Mouse (Mus musculus): ENCODE data around the gene Gdpd5.

Gene Gdpd5

DNA sequence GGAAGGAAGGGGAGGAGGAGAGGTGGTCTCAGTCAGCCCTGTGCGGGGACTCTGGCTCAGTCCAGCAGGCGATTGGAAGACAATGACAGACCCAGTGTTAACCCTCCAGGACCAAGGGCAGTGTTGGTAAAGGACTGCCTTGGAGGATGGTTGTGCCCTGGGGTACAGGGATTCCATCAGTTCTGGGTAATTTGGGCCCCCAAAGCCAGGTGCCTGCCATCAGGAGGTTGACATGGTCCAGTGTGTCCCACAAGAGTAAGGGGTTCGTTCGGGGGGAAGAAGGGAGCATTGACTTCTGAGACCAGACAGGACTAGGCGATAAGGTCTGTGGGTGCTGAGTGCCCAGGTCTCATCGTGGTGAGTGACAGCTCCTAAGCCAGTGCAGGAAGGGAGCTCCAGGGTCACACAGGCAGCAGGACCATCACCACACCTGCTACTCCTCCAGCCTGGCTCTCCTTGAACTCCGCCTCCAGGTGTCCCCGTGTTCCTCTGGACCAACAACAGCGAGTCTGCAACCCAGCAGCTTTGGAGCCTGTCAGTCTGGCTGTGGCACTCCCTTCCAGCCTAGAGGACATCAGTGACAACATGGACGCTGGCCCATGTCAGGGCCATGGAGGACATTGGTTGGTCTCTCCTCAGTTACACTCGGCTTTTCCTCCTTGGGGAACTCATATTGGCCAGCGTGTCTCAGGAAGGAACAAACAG is 23.0 kb downstream of the Gdpd5 start:
- DNase-seq (ENCODE audit: extremely low spot score, low spot score), result no peak

DNA sequence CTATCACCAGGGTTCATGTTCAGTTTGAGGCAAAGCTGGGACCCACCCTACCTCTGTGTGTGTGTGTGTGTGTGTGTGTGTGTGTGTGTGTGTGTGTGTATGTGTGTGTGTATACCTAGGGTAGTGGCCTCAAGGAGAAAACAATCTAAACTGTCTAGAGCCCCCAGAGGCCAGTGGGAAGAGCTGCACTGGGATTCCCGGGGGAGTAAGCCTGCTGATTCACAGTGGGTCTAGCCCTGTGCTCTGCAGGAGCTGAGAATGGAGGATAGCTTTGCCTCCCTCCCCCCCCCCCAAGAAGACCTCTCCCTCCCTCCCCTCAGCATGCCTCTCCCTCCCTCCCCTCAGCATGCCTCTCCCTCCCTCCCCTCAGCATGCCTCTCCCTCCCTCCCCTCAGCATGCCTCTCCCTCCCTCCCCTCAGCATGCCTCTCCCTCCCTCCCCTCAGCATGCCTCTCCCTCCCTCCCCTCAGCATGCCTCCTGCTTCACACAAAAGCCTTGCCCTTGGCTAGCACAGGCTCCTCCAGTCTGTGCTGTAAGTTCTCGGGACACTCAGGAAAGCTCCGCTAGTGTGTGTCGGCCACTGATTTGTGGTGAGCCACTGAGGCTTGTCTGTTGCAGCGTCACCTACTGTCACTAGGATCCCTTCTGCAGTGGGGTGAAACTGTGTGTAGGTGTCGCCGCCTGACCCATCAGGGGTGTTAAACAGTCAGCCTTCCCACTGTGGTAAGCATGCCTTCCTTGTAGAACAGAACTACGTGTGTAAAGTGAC is 24.4 kb downstream of the Gdpd5 start:
- DNase-seq (ENCODE audit: extremely low spot score, low spot score), result no peak

DNA sequence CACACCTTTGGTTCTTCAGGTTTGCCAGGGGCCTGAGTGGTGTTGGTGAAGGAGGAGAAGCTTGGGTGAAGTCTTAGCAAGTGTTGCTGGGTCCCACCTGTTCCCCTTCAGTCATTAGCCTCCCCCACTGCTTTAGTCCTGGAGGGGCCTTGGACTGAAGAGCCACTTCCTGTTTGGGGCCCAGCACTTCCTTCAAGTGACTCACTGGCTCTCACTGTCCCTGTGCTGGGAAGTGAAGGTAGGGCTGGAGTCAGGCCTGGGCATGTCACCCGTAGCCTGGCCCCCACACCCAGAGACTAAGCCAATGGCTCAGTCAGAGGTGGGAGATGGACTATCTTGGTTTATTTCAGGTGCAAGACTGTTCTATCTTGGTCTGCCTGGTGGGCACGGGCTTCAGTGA is 26.4 kb downstream of the Gdpd5 start:
- no peak for DNase-seq (ENCODE audit: extremely low spot score, low spot score)

DNA sequence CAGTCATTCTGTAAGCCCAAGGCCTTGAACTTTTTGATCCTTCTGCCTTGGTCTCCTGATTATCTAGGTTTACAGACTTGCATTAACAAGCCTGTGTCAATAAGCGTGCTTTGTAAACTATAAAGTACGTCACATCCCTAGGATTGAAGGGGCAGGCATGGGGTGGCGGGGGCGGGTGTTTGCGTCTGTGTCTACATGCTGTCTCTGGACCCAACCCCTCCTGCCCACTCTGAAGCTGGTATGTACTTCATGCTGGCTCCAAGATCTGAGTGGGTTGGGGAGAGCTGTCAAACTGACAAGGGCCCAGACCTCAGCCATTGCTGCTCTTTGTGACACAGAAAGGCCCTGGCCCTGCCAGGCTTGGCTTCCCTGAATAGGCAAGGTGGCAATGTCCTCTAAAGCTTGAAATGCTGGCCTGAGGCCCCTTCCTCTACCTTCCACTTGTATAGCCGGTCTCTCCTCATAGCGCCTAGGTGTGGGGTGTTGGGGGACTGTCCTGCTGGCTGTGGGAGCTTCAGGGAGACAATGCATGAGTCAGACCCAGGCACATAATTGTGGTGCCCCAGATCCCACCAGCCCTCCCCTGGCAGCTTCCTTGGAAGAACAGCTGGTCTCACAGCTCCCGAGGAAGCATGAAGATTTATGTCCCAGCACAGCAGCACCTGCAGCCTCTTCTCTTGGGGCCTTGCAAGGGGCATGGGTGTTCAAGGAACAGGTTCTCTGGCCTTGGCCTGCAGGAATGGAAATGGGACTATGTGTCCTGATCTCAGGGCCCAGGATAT is 28.4 kb downstream of the Gdpd5 start:
- DNase-seq (ENCODE audit: extremely low spot score, low spot score), result no peak

DNA sequence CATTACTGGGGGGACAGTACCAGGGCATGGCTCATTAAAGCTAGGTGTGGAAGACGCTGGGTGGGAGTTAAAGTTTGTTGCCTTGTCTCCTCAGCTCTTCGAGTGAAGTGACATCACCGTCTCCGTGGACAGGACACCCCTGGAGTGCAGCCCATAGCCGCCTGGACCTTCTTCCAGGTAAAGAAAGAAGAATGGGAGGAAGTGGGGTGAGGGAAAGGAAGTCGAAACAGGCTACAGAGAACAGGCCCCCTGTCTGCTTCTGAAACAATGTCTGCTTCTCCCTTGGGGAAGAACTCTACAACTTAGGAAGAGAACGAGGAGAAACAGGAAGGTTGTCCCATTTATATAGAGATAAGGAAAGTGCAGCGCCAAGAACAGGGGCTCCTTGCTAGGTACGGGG is 29.1 kb downstream of the Gdpd5 start:
- DNase-seq (ENCODE audit: extremely low spot score, low spot score), result no peak

DNA sequence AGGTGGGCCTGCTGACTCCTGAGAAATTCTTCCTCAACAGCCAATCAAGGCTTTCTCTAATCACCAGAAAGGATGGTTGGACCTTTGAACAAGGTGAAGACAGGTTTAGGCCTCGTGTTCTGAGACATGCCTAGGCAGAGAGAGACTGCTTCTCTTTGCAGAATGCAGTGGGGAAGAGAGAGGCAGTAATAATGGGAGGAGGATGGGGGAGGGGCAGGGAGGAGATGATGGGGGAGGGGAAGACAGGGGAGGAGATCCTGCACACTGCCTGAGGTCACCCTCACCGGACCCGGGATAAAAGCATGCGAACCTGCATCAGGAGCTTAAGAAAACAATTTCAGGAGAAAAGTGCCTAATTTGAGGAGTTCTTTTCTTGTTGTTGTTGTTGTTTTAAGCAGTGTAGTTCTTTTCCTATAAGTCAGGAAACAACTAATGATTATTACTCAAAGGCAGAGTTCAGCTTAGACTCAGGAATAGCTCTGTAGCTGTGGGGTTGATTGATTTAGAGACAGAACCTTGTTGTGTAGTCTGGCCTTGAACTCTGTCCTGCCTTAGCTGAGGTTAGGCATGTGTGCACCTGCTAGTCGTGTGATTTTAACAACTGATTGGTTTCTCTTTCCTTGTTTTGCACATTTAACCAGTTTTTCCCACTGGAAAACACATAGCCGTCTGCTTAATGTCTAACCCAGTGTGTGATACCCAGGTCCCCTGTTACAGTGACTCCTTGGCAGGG is 30.0 kb downstream of the Gdpd5 start:
- no peak for DNase-seq (ENCODE audit: extremely low spot score, low spot score)

DNA sequence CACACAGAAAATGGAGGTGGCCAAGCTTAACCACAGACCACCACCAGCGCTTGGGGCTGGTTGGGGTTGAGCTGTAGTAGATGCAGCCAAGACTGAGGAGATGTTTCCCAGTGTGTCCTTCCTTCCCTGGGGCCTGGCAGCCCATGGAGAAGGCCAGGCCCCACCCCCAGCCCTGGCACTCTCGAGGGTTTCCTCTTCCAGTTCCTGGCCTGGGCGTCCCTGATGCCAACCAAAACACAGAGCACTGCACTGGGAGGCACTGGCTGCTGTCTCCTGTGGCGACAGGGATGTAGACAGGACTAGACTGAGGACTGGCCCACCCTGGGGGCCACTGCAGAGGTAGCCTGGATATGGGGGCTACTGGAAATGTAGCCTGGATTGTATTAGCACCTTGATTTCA is 33.8 kb downstream of the Gdpd5 start:
- DNase-seq (ENCODE audit: extremely low spot score, low spot score), result no peak

DNA sequence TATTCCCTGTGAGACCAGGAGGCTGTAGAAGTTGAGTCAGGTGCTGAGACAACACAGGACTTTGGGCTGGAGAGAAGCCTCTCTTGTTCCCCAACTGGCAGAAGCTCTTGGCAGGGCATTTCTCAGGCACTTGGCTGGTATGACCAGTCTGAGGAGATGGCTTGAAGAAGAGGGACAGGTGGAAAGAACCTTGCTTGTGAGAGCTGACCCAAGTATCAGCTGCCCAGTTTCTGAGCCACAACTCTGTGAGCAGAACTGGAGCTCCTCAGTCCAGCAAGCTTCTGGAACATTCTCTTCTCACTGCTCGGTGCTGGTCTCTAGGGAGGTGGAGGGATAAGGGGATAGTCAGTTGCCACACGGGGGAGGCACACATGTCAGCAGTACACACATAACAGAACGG is 38.1 kb downstream of the Gdpd5 start:
- DNase-seq (ENCODE audit: extremely low spot score, low spot score), result no peak

DNA sequence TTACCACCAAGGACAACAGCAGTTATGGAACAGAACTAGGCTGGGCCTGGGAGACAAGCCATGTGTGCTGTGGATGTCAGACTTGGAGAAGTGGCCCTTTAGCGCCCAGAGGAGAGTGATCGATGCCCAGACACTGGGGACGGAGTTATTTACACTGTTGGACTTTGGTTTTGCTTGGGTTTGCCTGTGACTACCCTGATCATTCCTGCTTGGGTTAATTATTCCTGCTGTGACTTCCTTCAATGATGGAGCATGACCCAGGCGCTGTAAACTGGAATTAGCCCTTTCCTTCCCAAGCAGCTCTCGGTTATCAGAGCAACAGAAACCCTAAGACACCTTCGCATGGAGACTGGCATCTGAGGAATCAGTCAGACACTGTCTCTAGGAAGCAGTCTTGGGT is 39.8 kb downstream of the Gdpd5 start:
- no peak for DNase-seq (ENCODE audit: extremely low spot score, low spot score)

DNA sequence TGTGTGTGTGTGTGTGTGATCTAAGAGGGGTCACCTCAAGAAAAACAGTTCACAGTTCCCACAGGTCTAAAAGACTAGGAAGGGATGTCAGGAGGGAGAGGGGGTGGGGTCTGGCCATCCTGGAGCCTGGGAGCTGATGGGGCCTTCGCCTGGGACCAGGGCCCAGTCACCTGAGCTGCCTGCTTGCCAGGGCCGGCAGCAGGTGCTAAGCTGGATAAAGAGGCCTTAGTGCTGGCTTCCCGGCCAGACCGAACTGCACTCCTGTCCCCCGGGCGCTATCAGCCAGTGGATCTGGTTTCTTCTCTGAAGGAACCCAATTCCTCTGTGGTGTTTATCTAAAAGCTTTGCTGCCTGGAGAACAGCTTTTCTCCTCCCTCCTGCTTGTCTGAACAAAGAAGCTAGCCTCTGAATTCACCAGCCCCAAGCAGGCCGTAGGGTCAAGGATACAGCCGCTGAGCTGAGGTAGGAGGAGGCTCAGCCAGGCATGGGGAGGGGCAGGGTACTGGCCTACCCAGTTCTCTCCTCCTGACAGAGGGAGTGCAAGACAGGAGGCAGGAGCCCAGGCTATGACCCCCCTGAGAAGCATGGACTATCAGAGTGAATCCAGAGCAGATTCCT is 43.4 kb downstream of the Gdpd5 start:
- DNase-seq (ENCODE audit: extremely low spot score, low spot score), result no peak

DNA sequence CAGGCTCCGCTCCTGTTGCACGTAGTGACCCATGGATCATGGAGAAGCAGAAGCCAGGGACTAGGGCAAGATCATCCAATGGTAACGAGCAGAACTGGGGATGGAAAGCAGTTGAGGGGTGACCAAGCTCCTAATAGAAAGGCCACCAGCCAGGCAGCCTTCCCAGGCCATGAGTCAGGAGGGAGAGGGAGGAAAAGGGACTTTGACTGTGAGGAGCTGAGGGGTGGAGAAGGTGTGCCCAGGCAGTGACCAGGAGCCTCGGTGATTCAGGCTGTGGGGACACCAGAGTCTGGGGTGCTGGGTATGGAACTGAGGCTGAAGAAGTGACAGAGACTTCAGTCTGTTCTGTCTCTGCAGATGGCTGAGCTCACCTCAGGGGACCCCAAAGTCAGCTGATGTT is 44.5 kb downstream of the Gdpd5 start:
- no peak for DNase-seq (ENCODE audit: extremely low spot score, low spot score)

DNA sequence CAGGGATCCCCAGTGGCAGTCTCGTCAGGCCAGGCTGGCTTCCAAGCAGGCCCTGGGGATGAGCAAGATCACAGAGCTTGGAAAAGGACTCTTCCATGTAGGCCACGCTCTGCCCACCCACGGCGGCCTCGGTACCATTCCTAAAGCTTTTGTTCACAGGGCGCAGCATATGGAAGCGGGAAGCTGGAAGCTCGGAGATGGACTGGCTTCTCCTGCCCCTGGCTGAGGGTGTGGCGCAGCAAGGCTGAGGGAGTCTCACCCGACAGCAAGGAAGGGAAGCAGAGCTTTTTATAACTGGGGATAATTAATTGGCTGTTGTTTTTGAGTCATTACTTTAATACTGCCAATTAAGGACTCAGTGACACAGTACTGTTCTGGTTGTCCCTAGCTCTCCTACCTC is 45.8 kb downstream of the Gdpd5 start:
- no peak for DNase-seq (ENCODE audit: extremely low spot score, low spot score)

DNA sequence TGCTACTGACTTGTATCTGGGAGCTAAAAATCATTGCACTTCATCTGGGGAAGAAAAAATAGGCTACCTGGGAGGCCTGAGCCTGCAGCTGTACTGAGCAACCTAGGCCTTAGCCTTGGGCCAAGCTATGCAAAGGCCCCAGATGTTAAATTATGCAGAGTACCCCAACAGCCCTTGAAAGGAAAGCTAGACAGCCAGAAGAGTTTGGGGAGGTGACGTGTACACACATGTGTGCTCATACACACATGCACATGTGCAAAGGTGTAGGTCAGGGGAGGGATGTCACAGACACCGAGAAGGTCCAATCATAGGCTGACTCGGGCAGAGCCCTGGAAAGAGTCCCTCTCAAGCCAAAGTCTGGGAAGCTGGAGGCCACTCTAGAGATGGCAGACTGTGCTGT is 46.8 kb downstream of the Gdpd5 start:
- DNase-seq (ENCODE audit: extremely low spot score, low spot score), result no peak

DNA sequence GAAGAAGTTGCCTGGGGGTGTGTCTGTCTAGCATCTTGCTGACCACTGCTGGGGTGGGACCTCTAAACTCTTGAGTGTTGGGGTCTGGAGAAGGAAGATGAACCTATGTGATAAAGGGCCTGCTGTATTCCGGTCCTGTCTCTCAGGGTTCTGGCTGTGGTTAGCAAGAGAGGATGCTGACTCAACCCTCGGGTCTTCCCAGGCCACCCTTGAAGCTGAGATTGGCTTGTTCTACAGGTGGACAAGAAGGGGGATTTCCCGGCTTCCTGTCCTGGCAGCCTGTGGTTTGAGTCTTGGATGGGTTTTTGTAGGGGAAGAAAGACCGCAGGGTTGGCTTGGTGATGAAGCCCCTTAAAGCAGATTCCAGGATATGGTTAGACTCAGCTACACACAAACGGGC is 47.6 kb downstream of the Gdpd5 start:
- no peak for DNase-seq (ENCODE audit: extremely low spot score, low spot score)

DNA sequence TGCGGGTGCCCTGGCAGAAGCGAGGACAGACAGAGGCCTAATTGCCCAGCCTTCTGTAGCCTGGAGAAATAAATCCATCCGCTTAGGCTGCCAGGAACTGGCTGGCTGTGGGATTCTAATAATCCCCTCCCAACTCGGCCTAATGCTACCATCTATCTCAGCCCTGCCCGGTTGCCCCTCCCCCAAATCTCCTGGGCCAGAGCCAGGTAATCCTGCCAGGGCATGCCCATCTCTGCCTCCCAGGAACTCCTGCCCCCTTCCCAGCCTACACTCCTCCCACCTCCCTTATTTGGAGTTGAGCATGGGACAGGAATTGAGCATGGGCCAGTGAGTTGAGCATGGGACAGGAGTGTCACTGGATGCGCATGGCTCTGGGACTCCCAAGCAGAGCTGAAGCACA is 48.6 kb downstream of the Gdpd5 start:
- DNase-seq (ENCODE audit: extremely low spot score, low spot score), result no peak

DNA sequence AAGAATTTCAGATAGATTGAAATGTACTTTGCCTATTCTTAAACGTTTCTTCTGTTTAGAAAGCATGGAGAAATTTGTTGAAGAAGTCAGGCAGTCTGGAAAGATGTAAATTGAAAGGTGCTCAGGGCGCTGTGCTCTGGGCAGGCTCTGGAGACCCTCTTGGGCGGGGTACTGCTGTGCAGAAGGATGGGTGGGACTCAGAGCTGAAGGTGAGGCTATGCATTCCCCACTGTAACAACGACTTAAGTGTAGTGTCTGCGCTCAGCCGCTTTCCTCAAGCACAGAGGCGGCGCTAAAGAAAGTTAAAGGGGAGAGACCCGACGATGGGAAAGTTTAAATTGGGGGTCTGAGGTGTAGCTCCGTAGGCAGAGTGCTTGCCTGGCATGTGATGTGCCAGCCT is 49.0 kb downstream of the Gdpd5 start:
- no peak for DNase-seq (ENCODE audit: extremely low spot score, low spot score)

DNA sequence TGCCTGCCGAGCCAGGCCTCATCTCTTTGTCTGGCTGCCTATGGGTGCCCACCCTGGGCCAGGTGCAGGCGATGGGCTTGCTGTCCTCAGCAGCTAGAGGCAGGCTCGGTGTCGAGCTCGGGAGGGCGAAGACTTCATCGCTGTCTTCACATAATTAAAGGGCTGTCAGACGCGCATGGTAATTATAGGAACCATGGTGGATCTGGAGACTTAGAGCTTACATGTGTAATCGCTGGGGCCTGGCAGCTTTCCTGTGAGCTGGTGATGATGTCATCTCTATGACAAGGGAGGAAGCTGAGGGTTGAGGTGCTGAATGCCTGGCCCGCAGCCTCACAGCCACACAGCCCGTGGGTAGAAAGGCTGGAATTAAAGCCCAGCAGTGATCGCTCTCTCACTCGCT is 51.0 kb downstream of the Gdpd5 start:
- DNase-seq (ENCODE audit: extremely low spot score, low spot score), result no peak

DNA sequence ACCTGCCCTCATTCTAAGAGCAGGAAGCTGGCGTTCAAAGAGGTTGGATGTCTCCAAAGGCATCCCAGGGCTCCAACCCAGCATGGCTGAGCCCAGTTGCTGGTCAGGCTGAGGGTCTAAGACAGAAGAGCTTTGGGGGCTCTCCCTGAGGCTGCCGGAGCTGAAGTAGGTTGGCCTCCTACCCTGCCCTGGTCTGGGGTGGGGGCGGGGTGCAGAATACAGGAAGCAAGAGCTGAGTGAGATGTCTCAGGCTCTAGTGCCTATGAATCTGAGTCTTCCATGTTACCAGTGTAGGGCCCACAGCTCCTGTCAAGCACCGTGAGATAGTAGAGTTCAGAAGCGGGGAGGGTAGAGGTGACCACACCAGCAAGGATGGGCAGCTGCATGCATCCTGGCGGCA is 51.6 kb downstream of the Gdpd5 start:
- DNase-seq (ENCODE audit: extremely low spot score, low spot score), result no peak

DNA sequence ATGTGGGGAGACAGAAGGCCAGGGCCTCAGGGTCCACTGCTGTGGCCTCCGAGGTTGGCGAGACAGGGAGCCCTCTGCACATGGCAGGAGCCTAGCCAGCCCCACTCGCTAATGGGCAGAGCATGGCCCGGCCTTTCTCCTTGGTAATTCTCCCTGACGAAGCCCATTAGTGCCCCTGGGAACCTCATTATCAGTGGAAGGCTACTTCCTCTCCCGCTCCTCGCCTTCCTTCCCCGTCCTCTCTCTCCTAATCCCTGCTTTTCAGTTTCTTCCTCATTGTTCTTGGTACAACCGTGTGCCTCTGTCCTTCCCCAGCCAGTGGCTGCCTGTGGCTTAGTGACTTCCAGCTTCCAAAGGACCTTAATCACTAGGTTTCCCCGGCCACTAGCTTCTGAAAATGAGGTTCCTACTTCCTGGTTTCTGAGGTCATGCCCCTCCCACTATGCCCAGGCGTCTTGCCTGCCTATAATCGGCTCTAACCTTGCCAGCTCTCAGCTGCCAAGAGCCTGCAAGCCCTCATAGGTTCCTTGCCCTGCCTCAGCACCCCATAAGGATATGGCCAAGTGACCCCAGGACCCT is 53.5 kb downstream of the Gdpd5 start:
- DNase-seq (ENCODE audit: extremely low spot score, low spot score), result no peak

DNA sequence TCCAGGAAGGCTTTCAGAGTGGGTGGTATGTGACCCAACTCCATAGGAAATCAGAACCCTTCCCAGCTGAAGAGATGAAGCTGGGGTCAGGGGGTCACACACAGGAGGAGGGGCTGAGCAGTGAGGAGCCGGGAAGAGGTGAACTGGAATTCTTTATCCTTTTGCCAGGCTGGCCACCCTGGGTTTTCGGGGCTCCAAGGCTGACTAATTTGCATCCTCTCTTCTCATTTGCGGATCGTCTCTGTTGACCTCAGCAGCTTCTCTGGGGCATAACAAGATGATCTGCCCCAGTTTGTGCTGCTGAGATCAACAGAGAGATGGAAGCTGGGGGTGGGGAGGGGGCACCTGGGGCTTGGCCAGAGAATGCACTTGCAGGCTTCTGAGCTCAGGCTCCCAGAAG is 55.3 kb downstream of the Gdpd5 start:
- peak; percentile 34 for DNase-seq (ENCODE audit: extremely low spot score, low spot score)

DNA sequence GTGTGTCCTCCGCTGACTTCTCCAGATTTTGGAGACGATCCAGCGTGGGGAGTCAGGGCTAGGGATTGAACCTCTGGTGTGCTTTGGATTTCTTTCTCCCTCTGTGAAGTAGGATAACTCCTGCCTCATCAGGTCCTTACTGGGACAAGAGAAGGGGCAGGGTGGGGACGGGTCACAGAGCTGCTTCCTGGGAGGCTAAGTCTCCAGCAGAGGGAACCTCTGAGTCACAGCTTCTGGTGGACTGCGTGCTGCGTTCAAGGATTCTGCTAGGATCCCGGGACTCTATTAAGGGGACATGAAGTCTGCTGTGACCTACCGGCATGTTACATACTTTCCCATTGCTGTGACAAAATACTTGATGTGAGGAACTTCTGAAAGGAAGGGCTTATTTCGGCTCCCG is 57.7 kb downstream of the Gdpd5 start:
- no peak for DNase-seq (ENCODE audit: extremely low spot score, low spot score)
